Mouse (Mus musculus): ENCODE results near the gene Nfib. TPM values are rescaled to one million over a fixed set of nuclear protein-coding genes. Genes with fewer than 3 reads are reported as not detected.
A peak's percentile ranks its signal among the peaks of the same experiment; 100 is the strongest.

Gene Nfib
- polyA plus RNA-seq, 1 experiment from 2014 or later, result 27.3 TPM

DNA sequence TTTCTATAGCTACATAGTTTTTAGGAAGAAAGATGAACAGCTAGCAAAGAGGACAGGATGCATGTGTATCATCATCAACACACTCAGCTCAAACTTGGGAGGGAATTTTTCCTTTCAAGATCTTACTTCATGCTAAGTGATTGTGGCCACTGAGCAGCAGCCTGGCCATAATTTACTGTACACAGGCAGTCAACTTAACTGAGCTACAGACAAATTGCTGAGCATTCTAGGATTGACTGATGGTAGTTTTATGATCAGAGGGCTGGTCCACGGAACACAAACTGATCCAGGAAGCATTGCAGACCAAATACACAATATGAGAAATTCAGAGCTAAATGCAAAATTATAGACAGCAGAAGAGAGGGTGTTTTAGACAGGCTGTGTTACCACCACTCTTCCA lies 191.2 kb downstream of the Nfib start:
- no peak for DNase-seq (ENCODE audit: low read depth, low spot score)
- in situ Hi-C loops (cut with MboI; ENCODE audit: low pct_unique_long_range_greater_than_20kb), result loop anchor here (10.0 to 25.0 kb wide), 2 partner anchors 352 to 420 kb away; no protein-coding TSS in a partner anchor
- POLR2A ChIA-PET, result interaction anchor here (0.5 to 0.7 kb wide), 2 partner anchors 8 to 148 kb away, joined by 3 to 10 read pairs; no protein-coding TSS in a partner anchor
- TF ChIP-seq CTCF (IDR thresholded peaks at IDR 0.05), result no peak
- no peak for ATAC-seq
- H3K27me3 ChIP-seq, result no peaks in the 10 kb centered on the region
- CTCF ChIA-PET, result no interaction called here

DNA sequence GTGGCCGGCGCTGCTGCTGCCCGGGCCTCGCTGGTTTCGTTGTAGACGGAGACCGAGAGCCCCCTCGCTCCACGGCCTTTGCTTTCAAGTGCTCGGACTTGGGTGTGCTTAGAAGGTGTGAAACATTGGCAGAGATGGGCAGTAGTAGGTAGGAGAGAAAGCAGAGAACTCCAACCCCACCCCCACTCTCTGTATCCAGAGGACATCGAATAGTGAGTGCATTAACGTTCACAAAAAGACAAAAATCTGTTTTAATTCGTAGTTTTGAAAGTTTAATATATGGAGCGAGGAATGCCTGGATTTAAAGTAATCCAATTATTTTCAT lies 192.2 kb downstream of the Nfib start:
- POLR2A ChIA-PET, result no interaction called here
- no peak for DNase-seq (ENCODE audit: low read depth, low spot score)
- no peak for ATAC-seq
- in situ Hi-C loops (cut with MboI; ENCODE audit: low pct_unique_long_range_greater_than_20kb), result loop anchor here (10.0 to 25.0 kb wide), 2 partner anchors 351 to 421 kb away; no protein-coding TSS in a partner anchor
- no peaks in the 10 kb centered on the region for H3K27me3 ChIP-seq
- CTCF ChIA-PET, result no interaction called here
- TF ChIP-seq CTCF (IDR thresholded peaks at IDR 0.05), result no peak

DNA sequence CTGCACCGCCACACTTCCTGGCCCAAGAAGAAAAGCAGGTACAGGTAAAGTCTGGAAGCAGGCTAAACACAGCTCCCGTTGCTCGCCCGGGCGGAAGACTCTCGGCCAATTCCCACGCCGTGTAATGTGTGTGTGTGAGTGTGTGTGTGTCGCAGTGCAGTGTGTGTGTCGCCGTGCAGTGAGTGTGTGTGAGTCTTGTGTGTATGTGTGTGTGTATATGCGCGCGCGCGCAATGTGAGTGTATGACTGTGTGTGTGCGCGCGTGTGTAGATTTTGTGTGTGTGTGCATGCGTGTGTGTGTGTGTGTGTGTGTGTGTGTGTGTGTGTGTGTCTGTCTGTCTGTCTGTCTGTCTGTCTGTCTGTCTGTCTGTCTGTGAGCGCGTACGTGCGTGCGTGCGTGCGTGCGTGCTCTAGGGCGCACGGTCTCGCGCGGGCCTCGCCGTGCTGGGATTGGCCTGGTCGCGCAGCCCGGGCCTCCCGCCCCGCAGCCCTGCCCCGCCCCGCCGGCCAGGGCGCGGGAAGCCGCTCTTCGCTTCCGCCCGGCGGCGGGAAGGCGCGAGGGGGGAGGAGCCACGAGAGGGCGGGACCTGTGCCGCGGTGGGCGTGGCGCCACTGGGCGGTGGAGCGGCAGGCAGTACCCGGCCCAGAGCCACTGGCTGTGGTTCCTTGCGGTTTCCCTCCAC lies 192.7 kb downstream of the Nfib start:
- ATAC-seq (peak; percentile 97), DNase-seq (ENCODE audit: low read depth, low spot score) (no peak)
- no peak for TF ChIP-seq CTCF (IDR thresholded peaks at IDR 0.05)
- no peaks in the 10 kb centered on the region for H3K27me3 ChIP-seq
- in situ Hi-C loops (cut with MboI; ENCODE audit: low pct_unique_long_range_greater_than_20kb), result loop anchor here (10.0 to 25.0 kb wide), 2 partner anchors 351 to 422 kb away; no protein-coding TSS in a partner anchor
- CTCF ChIA-PET, result no interaction called here
- POLR2A ChIA-PET, result interaction anchor here (1.0 kb wide), 2 partner anchors 10 to 349 kb away, joined by 4 to 7 read pairs; no protein-coding TSS in a partner anchor

DNA sequence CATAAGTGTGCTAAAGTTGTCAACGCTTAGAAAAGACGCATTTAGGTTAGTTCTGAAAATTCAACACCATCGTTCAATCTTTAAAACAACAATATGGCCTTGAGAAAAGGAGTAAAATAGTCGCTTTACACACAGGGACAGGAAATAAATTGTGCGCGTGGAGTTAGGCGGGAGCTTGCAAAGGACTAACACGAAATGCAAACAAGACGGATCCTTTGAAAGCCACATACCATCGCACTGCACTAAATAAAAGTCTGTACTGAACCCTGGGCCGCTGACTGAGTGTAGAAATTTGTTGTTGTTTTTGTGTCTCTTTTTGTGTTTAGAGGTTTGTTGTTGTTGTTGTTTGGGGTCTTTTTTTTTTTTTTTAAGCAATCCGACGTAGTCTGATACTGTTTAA lies 193.2 kb downstream of the Nfib start:
- ChIA-PET POLR2A (interaction anchor here (0.7 to 1.0 kb wide), 3 partner anchors 9 to 348 kb away, joined by 4 to 7 read pairs (median 4); no protein-coding TSS in a partner anchor), CTCF (no interaction called here)
- H3K27me3 ChIP-seq, result no peaks in the 10 kb centered on the region
- in situ Hi-C loops (cut with MboI; ENCODE audit: low pct_unique_long_range_greater_than_20kb), result loop anchor here (10.0 to 25.0 kb wide), 2 partner anchors 350 to 422 kb away; no protein-coding TSS in a partner anchor
- ATAC-seq (no peak), DNase-seq (ENCODE audit: low read depth, low spot score) (no peak)
- no peak for TF ChIP-seq CTCF (IDR thresholded peaks at IDR 0.05)

DNA sequence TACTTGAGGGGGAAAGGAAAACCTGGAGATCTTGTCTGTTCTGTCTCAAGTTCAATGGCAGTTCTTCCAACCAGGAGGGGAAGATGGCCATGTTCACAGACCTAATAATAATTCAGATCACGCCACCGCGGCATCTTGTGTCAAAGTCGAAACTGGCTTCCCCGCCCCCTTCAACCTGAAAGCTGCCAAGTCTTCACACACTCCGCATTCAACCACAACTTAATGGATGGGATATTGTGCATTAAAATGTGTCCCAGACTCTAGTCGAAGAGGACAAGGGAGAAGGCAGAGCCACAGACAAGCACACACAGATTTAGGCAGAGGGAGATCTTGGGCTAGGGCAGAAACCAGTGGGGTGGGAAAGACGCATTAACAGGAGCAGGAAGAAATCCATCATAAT lies 194.0 kb downstream of the Nfib start:
- DNase-seq (ENCODE audit: low read depth, low spot score) (no peak), ATAC-seq (no peak)
- POLR2A ChIA-PET, result interaction anchor here (0.6 to 1.0 kb wide), 4 partner anchors 68 to 785 kb away, joined by 3 to 7 read pairs (median 4); no protein-coding TSS in a partner anchor

GRCm38 (mm10) chr4:82511001-82511513 lies 194.5 kb downstream of the Nfib start:
- in situ Hi-C loops (cut with MboI; ENCODE audit: low pct_unique_long_range_greater_than_20kb), result loop anchor here (10.0 to 25.0 kb wide), 2 partner anchors 349 to 424 kb away; no protein-coding TSS in a partner anchor
- no peak for ATAC-seq
- DNase-seq (ENCODE audit: low read depth, low spot score), result no peak
- no peak for TF ChIP-seq CTCF (IDR thresholded peaks at IDR 0.05)
- no peaks in the 10 kb centered on the region for H3K27me3 ChIP-seq
- ChIA-PET CTCF (interaction anchor here (1.0 to 1.2 kb wide), 2 partner anchors 10 to 30 kb away, joined by 4 to 5 read pairs; no protein-coding TSS in a partner anchor), POLR2A (interaction anchor here (0.6 kb wide), 1 partner anchor 10 kb away, joined by 4 read pairs; no protein-coding TSS in a partner anchor)

More for the DNA sequence above, 194.0 kb downstream of the Nfib start:
- TF ChIP-seq CTCF (IDR thresholded peaks at IDR 0.05), result no peak
- in situ Hi-C loops (cut with MboI; ENCODE audit: low pct_unique_long_range_greater_than_20kb), result loop anchor here (10.0 to 25.0 kb wide), 2 partner anchors 349 to 423 kb away; no protein-coding TSS in a partner anchor
- CTCF ChIA-PET, result no interaction called here
- H3K27me3 ChIP-seq, result no peaks in the 10 kb centered on the region

GRCm38 (mm10) chr4:82509771-82510170 lies 195.8 kb downstream of the Nfib start:
- DNase-seq (ENCODE audit: low read depth, low spot score) (no peak), ATAC-seq (no peak)
- H3K27me3 ChIP-seq, result no peaks in the 10 kb centered on the region
- in situ Hi-C loops (cut with MboI; ENCODE audit: low pct_unique_long_range_greater_than_20kb), result loop anchor here (10.0 to 25.0 kb wide), 2 partner anchors 347 to 425 kb away; no protein-coding TSS in a partner anchor
- TF ChIP-seq CTCF (IDR thresholded peaks at IDR 0.05), result no peak
- ChIA-PET POLR2A (no interaction called here), CTCF (interaction anchor here (1.2 to 1.5 kb wide), 2 partner anchors 9 to 954 kb away, joined by 3 to 5 read pairs; no protein-coding TSS in a partner anchor)

GRCm38 (mm10) chr4:82509166-82509767 lies 196.3 kb downstream of the Nfib start:
- no peak for TF ChIP-seq CTCF (IDR thresholded peaks at IDR 0.05)
- H3K27me3 ChIP-seq, result no peaks in the 10 kb centered on the region
- CTCF ChIA-PET, result interaction anchor here (1.5 kb wide), 1 partner anchor 954 kb away, joined by 3 read pairs; no protein-coding TSS in a partner anchor
- DNase-seq (ENCODE audit: low read depth, low spot score), result no peak
- POLR2A ChIA-PET, result interaction anchor here (0.6 kb wide), 1 partner anchor 103 kb away, joined by 3 read pairs; no protein-coding TSS in a partner anchor
- no peak for ATAC-seq
- in situ Hi-C loops (cut with MboI; ENCODE audit: low pct_unique_long_range_greater_than_20kb), result loop anchor here (25.0 kb wide), 1 partner anchor 347 kb away; no protein-coding TSS in a partner anchor

DNA sequence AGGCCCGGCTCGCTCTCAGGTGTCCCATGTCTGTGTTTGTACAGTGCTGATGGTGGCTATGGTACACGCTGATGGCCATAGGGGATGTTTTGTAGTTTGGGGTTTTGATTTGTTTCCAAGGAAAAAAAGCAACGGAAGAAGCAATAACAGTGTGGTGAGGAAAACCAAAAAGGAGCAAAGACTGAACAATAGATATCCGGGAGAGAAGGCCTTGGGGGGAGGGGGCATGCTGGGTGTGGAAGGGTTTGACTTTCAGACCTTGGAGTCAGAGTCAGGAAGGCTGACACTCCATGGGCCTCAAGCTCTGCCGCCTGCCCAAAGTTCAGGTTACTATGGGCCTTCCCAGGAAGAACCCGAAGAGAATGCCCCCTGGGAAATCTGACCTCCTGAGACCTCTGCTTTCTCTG lies 197.3 kb downstream of the Nfib start:
- in situ Hi-C loops (cut with MboI; ENCODE audit: low pct_unique_long_range_greater_than_20kb), result loop anchor here (25.0 kb wide), 1 partner anchor 346 kb away; no protein-coding TSS in a partner anchor
- no peak for TF ChIP-seq CTCF (IDR thresholded peaks at IDR 0.05)
- DNase-seq (ENCODE audit: low read depth, low spot score), result no peak
- no peak for ATAC-seq
- no peaks in the 10 kb centered on the region for H3K27me3 ChIP-seq
- ChIA-PET CTCF (interaction anchor here (1.3 to 2.1 kb wide), 2 partner anchors 34 to 81 kb away, joined by 4 to 5 read pairs; no protein-coding TSS in a partner anchor), POLR2A (no interaction called here)

Data from Patski (cell line).